Mouse (Mus musculus) hindbrain, embryonic 14.5 days (tissue): ENCODE measurements around the gene Tbr1. TPM values are rescaled to one million over a fixed set of nuclear protein-coding genes. Genes with fewer than 3 reads are reported as not detected.
A peak's percentile ranks its signal among the peaks of the same experiment; 100 is the strongest.

Experiments
- ATAC-seq: fragments of 200-750 bp; cut with Nextera tagmentation; 2 replicates; pipeline ENCODE4 v1.8.0; 2017; ENCODE audit warnings: moderate number of reproducible peaks, mild to moderate bottlenecking, moderate TSS enrichment, moderate library complexity; ENCODE audit not compliant: low FRiP score
- DNase-seq: peaks from one replicate; pipeline ENCODE4 v3.0.0-alpha.2; 2015; ENCODE audit warnings: low spot score
- H3K27ac ChIP-seq: fragments of 300-500 bp; sonication (generic); 2 replicates; pipeline ENCODE4 v1.5.1; 2014; ENCODE audit warnings: mild to moderate bottlenecking, moderate library complexity
- H3K27me3 ChIP-seq: fragments of 300-500 bp; sonication (generic); 2 replicates; pipeline ENCODE4 v1.6.1; 2014; ENCODE audit warnings: mild to moderate bottlenecking, low read length, mixed read lengths; ENCODE audit not compliant: control insufficient read depth, insufficient read depth
- H3K36me3 ChIP-seq: fragments of 300-500 bp; sonication (generic); replicated peaks from 2 replicates; pipeline ENCODE4 v1.6.1; 2014; ENCODE audit not compliant: control insufficient read depth, insufficient read depth
- H3K4me1 ChIP-seq: fragments of 300-500 bp; sonication (generic); replicated peaks from 2 replicates; pipeline ENCODE4 v1.6.1; 2014; ENCODE audit warnings: antibody characterized with exemption, low read length, mixed read lengths; ENCODE audit not compliant: control insufficient read depth, insufficient read depth
- H3K4me2 ChIP-seq: fragments of 300-500 bp; sonication (generic); replicated peaks from 2 replicates; pipeline ENCODE4 v1.6.1; 2014; ENCODE audit warnings: mild to moderate bottlenecking, moderate library complexity
- H3K4me3 ChIP-seq: fragments of 300-500 bp; sonication (generic); replicated peaks from 2 replicates; pipeline ENCODE4 v1.5.1; 2014; ENCODE audit warnings: mild to moderate bottlenecking, low read length
- H3K9ac ChIP-seq: fragments of 300-500 bp; sonication (generic); 2 replicates; pipeline ENCODE4 v1.6.1; 2014
- H3K9me3 ChIP-seq: fragments of 300-500 bp; sonication (generic); 2 replicates; pipeline ENCODE4 v1.6.1; 2016; ENCODE audit warnings: low read length; ENCODE audit not compliant: control insufficient read depth
- WGBS: fragments of 180-500 bp; shearing (Covaris S2); extraction: QIAGEN DNeasy Blood & Tissue Kit; methylation state at CpG from one replicate; pipeline ENCODE4 v1.1.7; 2014; 5-methylcytosine and 5-hydroxymethylcytosine counted together
- microRNA-seq: library from miRNA; unstranded; fragments of <30 nt; microRNA quantifications from one replicate; pipeline ENCODE4, GENCODE M21; 2016
- polyA plus RNA-seq: library from polyadenylated mRNA; unstranded; fragments of >200 nt; fragmentation: Nextera tagmentation; extraction: Ambion mirVana; gene quantifications from 2 replicates; pipeline ENCODE4 v1.2.1, GENCODE M21; 2014

Gene Tbr1
- polyA plus RNA-seq, 1 experiment from 2014 or later, result 0.24 TPM

DNA sequence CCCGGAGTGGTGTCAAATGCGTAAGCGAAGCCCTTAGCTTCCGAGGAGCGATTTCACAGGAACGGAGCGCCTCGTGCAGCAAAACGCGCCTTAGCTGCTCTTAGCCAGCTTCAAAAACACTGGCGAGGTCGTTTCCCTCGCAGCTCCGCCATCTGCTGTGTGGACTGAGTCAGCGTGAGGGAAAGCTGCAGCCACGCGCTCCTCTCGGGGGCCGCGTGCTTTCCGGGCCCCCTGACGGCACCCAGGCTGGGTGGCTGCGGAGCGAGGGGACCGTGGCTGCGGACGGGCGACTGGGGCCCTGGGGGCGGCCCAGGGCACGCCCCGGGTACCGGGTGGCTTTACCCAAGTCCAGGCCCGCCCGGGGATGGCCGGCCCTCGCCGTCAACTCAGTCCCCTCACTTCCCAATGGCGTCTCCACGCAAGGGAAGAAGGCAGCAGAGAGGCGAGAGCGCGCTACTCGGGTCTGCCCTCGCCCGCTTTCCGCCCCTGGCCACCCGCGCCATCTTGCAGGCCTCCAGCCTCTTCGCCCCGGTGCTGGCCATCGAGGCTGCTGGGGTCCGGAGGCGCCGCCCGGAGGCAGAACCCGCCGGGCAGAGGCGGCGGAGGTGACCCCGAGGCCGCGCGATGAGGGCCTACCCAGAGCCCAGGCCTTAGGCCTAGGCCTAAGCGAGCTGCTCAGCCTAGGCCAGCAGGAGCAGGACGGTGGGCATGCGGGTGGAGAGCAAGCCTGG lies 13.0 kb downstream of the Tbr1 start:
- H3K9ac ChIP-seq, result peak overlapping the region; percentile 73
- 4% methylated on average over 61 of the region's 66 CpGs for WGBS
- peak; percentile 80 for ATAC-seq
- peak overlapping the region; percentile 77 for H3K4me2 ChIP-seq
- H3K36me3 ChIP-seq, result no peaks in the 10 kb centered on the region
- H3K4me3 ChIP-seq, result peak overlapping the region; percentile 43
- peaks cover 14% of the 10 kb centered on the region; the same call in 1 of the 2 replicates for H3K4me1 ChIP-seq
- H3K27me3 ChIP-seq, result peaks cover 54% of the 10 kb centered on the region
- DNase-seq, result peak; percentile 68
- peak overlapping the region; percentile 84 for H3K27ac ChIP-seq
- H3K9me3 ChIP-seq, result no peaks in the 10 kb centered on the region

DNA sequence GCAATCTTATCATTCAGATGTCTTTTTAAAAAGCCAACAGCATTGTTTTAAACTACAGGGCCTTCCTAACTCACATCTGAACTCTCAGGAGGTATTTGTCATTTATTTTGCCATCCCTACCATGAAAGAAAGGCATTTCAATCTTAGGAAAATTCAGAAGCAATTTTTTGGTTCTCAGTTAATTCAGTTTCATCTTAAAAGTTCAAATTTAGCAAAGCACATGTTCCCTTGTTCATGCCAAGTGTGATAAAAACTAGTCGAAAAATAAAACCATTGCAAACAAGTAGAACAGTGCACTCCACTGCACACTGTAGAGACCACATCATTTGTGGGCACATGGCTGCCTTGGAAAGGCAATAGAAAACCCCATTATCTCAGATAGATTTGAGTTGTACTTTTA lies 15.5 kb downstream of the Tbr1 start:
- Histone ChIP-seq H3K27ac (no peak overlapping the region), H3K9me3 (no peaks in the 10 kb centered on the region), H3K4me2 (no peak overlapping the region), H3K9ac (no peak overlapping the region), H3K4me3 (no peak overlapping the region), H3K4me1 (0 out of 2 replicates have a peak, but pooled peaks cover 4% of the 10 kb centered on the region), H3K27me3 (peaks cover 31% of the 10 kb centered on the region), H3K36me3 (no peaks in the 10 kb centered on the region)
- no peak for ATAC-seq
- DNase-seq, result no peak
- 83% methylated on average over 1 of the region's 1 CpGs for WGBS

DNA sequence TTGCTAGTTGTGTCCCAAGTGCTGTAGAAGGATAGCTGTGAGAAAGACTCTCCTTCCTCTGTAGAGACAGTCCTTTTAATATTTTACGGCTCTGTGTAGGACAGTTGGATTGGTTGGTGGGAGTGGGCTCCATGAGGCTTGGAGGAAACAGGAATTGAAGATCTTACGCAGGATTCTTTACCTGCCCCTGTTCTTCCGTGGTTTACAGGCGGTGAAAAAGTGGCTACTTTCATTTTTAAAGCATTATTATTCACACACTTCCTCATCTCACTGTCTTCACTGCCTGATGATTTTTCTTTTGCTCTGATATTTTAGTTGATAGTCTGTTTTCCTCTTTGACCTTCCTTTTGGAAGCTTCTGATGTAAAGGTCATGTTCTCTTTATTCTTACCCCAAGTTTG lies 17.5 kb downstream of the Tbr1 start:
- H3K4me1 ChIP-seq, result 0 out of 2 replicates have a peak, but pooled peaks cover 4% of the 10 kb centered on the region
- 80% methylated on average over 4 of the region's 4 CpGs for WGBS
- no peak overlapping the region for H3K4me3 ChIP-seq
- ATAC-seq (no peak), DNase-seq (no peak)
- no peaks in the 10 kb centered on the region for H3K9me3 ChIP-seq
- peaks cover 13% of the 10 kb centered on the region; the same call in 1 of the 2 replicates for H3K27me3 ChIP-seq
- H3K9ac ChIP-seq, result no peak overlapping the region
- H3K36me3 ChIP-seq, result no peaks in the 10 kb centered on the region
- no peak overlapping the region for H3K27ac ChIP-seq
- no peak overlapping the region for H3K4me2 ChIP-seq

DNA sequence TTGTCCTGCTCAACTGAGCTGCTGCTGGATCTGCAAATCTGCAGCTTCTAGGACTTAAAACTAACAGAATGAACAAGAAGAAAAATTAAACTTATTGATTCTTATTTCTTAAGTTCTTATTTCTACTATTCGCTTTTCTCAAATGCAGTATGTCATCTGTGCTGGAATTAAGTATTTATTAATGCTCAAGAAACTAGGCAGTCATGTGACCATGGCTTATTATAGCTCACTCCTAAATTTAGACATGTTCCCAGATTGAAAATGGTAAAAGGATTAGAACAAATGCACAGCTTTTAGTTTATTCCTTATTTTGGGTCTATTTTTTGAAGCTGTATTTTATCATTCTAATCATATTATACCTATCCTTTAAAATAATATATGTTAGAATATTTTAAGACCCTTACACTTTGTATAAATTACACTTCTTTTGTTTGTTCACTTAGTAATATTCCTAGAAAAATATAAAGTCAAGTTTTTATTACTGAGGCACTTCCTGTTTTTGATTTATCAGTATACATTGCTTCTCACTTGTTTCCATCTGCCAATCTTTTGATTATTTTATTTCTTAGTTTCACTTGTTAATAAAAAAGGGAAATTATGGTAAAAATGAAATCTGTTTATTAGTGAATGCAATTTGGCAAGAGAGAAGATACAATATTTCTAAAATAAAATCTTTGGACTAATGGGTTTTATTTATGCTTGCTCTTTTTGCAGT lies 20.9 kb downstream of the Tbr1 start:
- 86% methylated on average over 1 of the region's 1 CpGs for WGBS
- 0 out of 2 replicates have a peak, but pooled peaks cover 5% of the 10 kb centered on the region for H3K27me3 ChIP-seq
- H3K4me2 ChIP-seq, result no peak overlapping the region
- no peak overlapping the region for H3K27ac ChIP-seq
- no peak overlapping the region for H3K4me3 ChIP-seq
- no peaks in the 10 kb centered on the region for H3K9me3 ChIP-seq
- no peaks in the 10 kb centered on the region for H3K36me3 ChIP-seq
- no peaks in the 10 kb centered on the region for H3K4me1 ChIP-seq
- ATAC-seq (no peak), DNase-seq (no peak)
- no peak overlapping the region for H3K9ac ChIP-seq

DNA sequence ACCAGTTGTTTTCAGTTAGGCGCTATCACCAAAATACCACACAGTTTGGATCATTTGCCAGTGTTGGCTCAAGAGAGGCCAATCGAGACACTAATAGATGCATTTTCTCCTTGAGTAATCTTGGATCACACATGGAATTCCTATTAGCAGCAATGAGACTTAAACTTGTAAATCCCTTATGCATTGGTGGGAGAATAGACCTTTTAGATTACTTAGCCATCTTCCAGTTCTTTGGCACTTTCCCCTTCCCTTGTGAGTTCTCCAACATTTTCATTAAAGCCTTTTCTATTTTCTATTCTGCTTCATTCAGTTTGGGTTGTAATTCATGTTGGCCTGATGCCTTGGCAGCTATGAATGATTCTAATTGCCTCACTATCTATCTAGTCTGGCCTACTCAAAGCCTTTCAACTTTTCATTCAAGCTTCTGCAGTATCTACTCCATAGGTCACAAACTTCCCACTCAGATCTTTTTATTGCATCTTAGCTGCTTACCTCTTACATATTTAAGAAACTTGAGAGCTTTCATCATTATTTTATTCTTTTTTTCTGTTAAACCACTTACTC lies 34.6 kb downstream of the Tbr1 start:
- no peaks in the 10 kb centered on the region for H3K36me3 ChIP-seq
- DNase-seq (no peak), ATAC-seq (no peak)
- WGBS, result 81% methylated on average over 2 of the region's 2 CpGs
- no peak overlapping the region for H3K9ac ChIP-seq
- no peaks in the 10 kb centered on the region for H3K27me3 ChIP-seq
- no peaks in the 10 kb centered on the region for H3K9me3 ChIP-seq
- no peak overlapping the region for H3K4me2 ChIP-seq
- no peak overlapping the region for H3K27ac ChIP-seq
- no peak overlapping the region for H3K4me3 ChIP-seq
- no peaks in the 10 kb centered on the region for H3K4me1 ChIP-seq

Small RNAs within 50 kb of the gene (microRNA-seq; reads per million reads assigned to microRNA genes)
- not detected for gene Gm22403

Other genes starting within 250 kb of the Tbr1 start
- 28.4 and 31.4 TPM in 2 replicates for gene Tank, start 224.3 kb upstream of the Tbr1 start, polyA plus RNA-seq
- gene Psmd14, start 91.2 kb upstream of the Tbr1 start, polyA plus RNA-seq, result 210 and 215 TPM in 2 replicates
- 34.0 and 37.5 TPM in 2 replicates for gene Slc4a10, start 243.5 kb downstream of the Tbr1 start, polyA plus RNA-seq